Mouse (Mus musculus) forebrain, embryonic 12.5 days (tissue): Measurements from ENCODE around the gene Cd300ld4. TPM values are rescaled to one million over a fixed set of nuclear protein-coding genes. Genes with fewer than 3 reads are reported as not detected.
"Not testable (repeated sequence)": the region's sequence is repeated elsewhere in the genome, so short reads cannot be mapped to it uniquely, and the experiment has no call there.

Experiments used
- ATAC-seq: fragments of 200-750 bp; cut with Nextera tagmentation; 2 replicates; pipeline ENCODE4 v1.8.0; 2017; ENCODE audit warnings: moderate TSS enrichment; ENCODE audit not compliant: low FRiP score
- H3K27ac ChIP-seq: fragments of 300-500 bp; sonication (generic); 2 replicates; pipeline ENCODE4 v1.5.1; 2016; ENCODE audit warnings: mild to moderate bottlenecking
- H3K27me3 ChIP-seq: fragments of 300-500 bp; sonication (generic); 2 replicates; pipeline ENCODE4 v1.6.1; 2016; ENCODE audit warnings: mild to moderate bottlenecking
- H3K36me3 ChIP-seq: fragments of 300-500 bp; sonication (generic); replicated peaks from 2 replicates; pipeline ENCODE4 v1.6.1; 2016; ENCODE audit warnings: mild to moderate bottlenecking
- H3K4me1 ChIP-seq: fragments of 300-500 bp; sonication (generic); 2 replicates; pipeline ENCODE4 v1.6.1; 2016
- H3K4me2 ChIP-seq: fragments of 300-500 bp; sonication (generic); 2 replicates; pipeline ENCODE4 v1.6.1; 2016; ENCODE audit warnings: mild to moderate bottlenecking, moderate library complexity
- H3K4me3 ChIP-seq: fragments of 300-500 bp; sonication (generic); replicated peaks from 2 replicates; pipeline ENCODE4 v1.5.1; 2016; ENCODE audit warnings: mild to moderate bottlenecking
- H3K9ac ChIP-seq: fragments of 300-500 bp; sonication (generic); 2 replicates; pipeline ENCODE4 v1.6.1; 2016; ENCODE audit warnings: mild to moderate bottlenecking
- H3K9me3 ChIP-seq: fragments of 300-500 bp; sonication (generic); 2 replicates; pipeline ENCODE4 v1.6.1; 2016
- WGBS: fragments of 180-500 bp; shearing (Covaris S2); methylation state at CpG from one replicate; pipeline ENCODE4 v1.1.7; 2016; 5-methylcytosine and 5-hydroxymethylcytosine counted together
- polyA plus RNA-seq: library from polyadenylated mRNA; unstranded; fragments of >200 nt; fragmentation: Nextera tagmentation; extraction: Ambion mirVana; gene quantifications from 2 replicates; pipeline ENCODE4 v1.2.1, GENCODE M21; 2016

The Cd300ld4 gene
- polyA plus RNA-seq, 1 experiment from 2014 or later, result not detected

GRCm38 (mm10) chr11:115049282-115049895 lies 22.6 kb upstream of the Cd300ld4 start:
- H3K36me3 ChIP-seq, result no peaks in the 10 kb centered on the region
- no peak overlapping the region for H3K4me2 ChIP-seq
- H3K4me3 ChIP-seq, result no peak overlapping the region
- no peak overlapping the region for H3K27ac ChIP-seq
- peaks cover 11% of the 10 kb centered on the region; the same call in 1 of the 2 replicates for H3K27me3 ChIP-seq
- no peak for ATAC-seq
- no peaks in the 10 kb centered on the region for H3K9me3 ChIP-seq
- H3K9ac ChIP-seq, result no peak overlapping the region
- H3K4me1 ChIP-seq, result no peaks in the 10 kb centered on the region
- WGBS, result 46% methylated on average over 3 of the region's 3 CpGs

- H3K27ac ChIP-seq, result no peak within 1 kb of the TSS
- no peaks in the 10 kb centered on the region for H3K36me3 ChIP-seq
- H3K4me2 ChIP-seq, result no peak within 1 kb of the TSS
- WGBS, result 75% methylated on average over 2 of the region's 2 CpGs
- no peak within 1 kb of the TSS for H3K4me3 ChIP-seq
- no peaks in the 10 kb centered on the region for H3K9me3 ChIP-seq
- no peaks in the 10 kb centered on the region for H3K4me1 ChIP-seq
- H3K9ac ChIP-seq, result no peak within 1 kb of the TSS
- ATAC-seq, result no peak
- H3K27me3 ChIP-seq, result peaks cover 11% of the 10 kb centered on the region; the same call in 1 of the 2 replicates
These were observed 21.4 kb upstream of the Cd300ld4 start, which contains the start of gene Cd300ld3 for GRCm38 (mm10) chr11:115048259-115048658. Gene Cd300ld3, minus strand, starts transcription at chr11:115048409.

- no CpG with 5 or more reads among the region's 6 CpGs for WGBS
- H3K4me2 ChIP-seq, H3K4me3 ChIP-seq, H3K27me3 ChIP-seq, ATAC-seq, H3K9ac ChIP-seq, H3K36me3 ChIP-seq, H3K9me3 ChIP-seq, H3K4me1 ChIP-seq, H3K27ac ChIP-seq: not testable (repeated sequence)
These were observed 10.9 kb upstream of the Cd300ld4 start, which contains the start of gene Cd300ld5 for GRCm38 (mm10) chr11:115037669-115038068. Gene Cd300ld5, minus strand, starts transcription at chr11:115037769.

- H3K4me2 ChIP-seq, H3K36me3 ChIP-seq, H3K9me3 ChIP-seq, H3K27ac ChIP-seq, H3K4me1 ChIP-seq, H3K4me3 ChIP-seq, H3K9ac ChIP-seq, ATAC-seq, H3K27me3 ChIP-seq: not testable (repeated sequence)
- no CpG with 5 or more reads among the region's 7 CpGs for WGBS
These were observed 10.7 kb downstream of the Cd300ld4 start, which contains the start of gene Cd300ld2 for GRCm38 (mm10) chr11:115016093-115016492. Gene Cd300ld2, minus strand, starts transcription at chr11:115016193.

- Histone ChIP-seq H3K4me3 (no peak overlapping the region), H3K36me3 (no peaks in the 10 kb centered on the region), H3K27me3 (no peaks in the 10 kb centered on the region), H3K4me1 (no peaks in the 10 kb centered on the region), H3K9ac (no peak overlapping the region), H3K9me3 (no peaks in the 10 kb centered on the region), H3K27ac (no peak overlapping the region), H3K4me2 (no peak overlapping the region)
- no peak for ATAC-seq
- 90% methylated on average over 5 of the region's 5 CpGs for WGBS
These were observed 22.7 kb downstream of the Cd300ld4 start for GRCm38 (mm10) chr11:115004070-115004469.

- Histone ChIP-seq H3K27me3 (no peaks in the 10 kb centered on the region), H3K36me3 (no peaks in the 10 kb centered on the region), H3K9me3 (no peaks in the 10 kb centered on the region), H3K4me1 (no peaks in the 10 kb centered on the region), H3K9ac (no peak within 1 kb of the TSS), H3K4me2 (no peak within 1 kb of the TSS), H3K27ac (no peak within 1 kb of the TSS), H3K4me3 (no peak within 1 kb of the TSS)
- ATAC-seq, result no peak
- 86% methylated on average over 7 of the region's 7 CpGs for WGBS
These were observed 25.3 kb downstream of the Cd300ld4 start, which contains the start of gene Cd300c2 for GRCm38 (mm10) chr11:115001474-115002040. Gene Cd300c2, minus strand, starts transcription at chr11:115001880.

GRCm38 (mm10) chr11:114989793-114990192 lies 37.0 kb downstream of the Cd300ld4 start, which contains the start of gene Cd300ld:
Gene Cd300ld, minus strand, starts transcription at chr11:114989922.
- no peak within 1 kb of the TSS for H3K4me3 ChIP-seq
- H3K9me3 ChIP-seq, result no peaks in the 10 kb centered on the region
- H3K36me3 ChIP-seq, result no peaks in the 10 kb centered on the region
- no peaks in the 10 kb centered on the region for H3K4me1 ChIP-seq
- H3K4me2 ChIP-seq, result no peak within 1 kb of the TSS
- 86% methylated on average over 4 of the region's 4 CpGs for WGBS
- H3K9ac ChIP-seq, result no peak within 1 kb of the TSS
- no peak for ATAC-seq
- H3K27me3 ChIP-seq, result no peaks in the 10 kb centered on the region
- H3K27ac ChIP-seq, result no peak within 1 kb of the TSS

- peaks cover 21% of the 10 kb centered on the region for H3K9me3 ChIP-seq
- no peaks in the 10 kb centered on the region for H3K4me1 ChIP-seq
- H3K4me2 ChIP-seq, result no peak overlapping the region
- no peak overlapping the region for H3K4me3 ChIP-seq
- no peaks in the 10 kb centered on the region for H3K36me3 ChIP-seq
- no peak for ATAC-seq
- H3K27ac ChIP-seq, result no peak overlapping the region
- no peaks in the 10 kb centered on the region for H3K27me3 ChIP-seq
- H3K9ac ChIP-seq, result no peak overlapping the region
- WGBS, result 71% methylated on average over 4 of the region's 4 CpGs
These were observed 44.9 kb downstream of the Cd300ld4 start for GRCm38 (mm10) chr11:114981866-114982265.

- Histone ChIP-seq H3K36me3 (no peaks in the 10 kb centered on the region), H3K4me1 (no peaks in the 10 kb centered on the region), H3K9me3 (peaks cover 11% of the 10 kb centered on the region), H3K27me3 (no peaks in the 10 kb centered on the region), H3K4me2 (no peak overlapping the region), H3K27ac (no peak overlapping the region), H3K9ac (no peak overlapping the region), H3K4me3 (no peak overlapping the region)
- ATAC-seq, result no peak
- WGBS, result 86% methylated on average over 10 of the region's 10 CpGs
These were observed 54.1 kb downstream of the Cd300ld4 start for GRCm38 (mm10) chr11:114972726-114973125.

Other genes with a start within 250 kb of the Cd300ld4 start
- 41.6 and 44.8 TPM in 2 replicates for gene Btbd17, start 231.1 kb downstream of the Cd300ld4 start, polyA plus RNA-seq
- gene Gpr142, start 228.1 kb downstream of the Cd300ld4 start, polyA plus RNA-seq, result not detected in 2 replicates
- 8.4 and 10.8 TPM in 2 replicates for gene Gprc5c, start 175.9 kb downstream of the Cd300ld4 start, polyA plus RNA-seq
- gene Cd300a, start 137.0 kb downstream of the Cd300ld4 start, polyA plus RNA-seq, result 0.44 and 0.68 TPM in 2 replicates
- not detected in 2 replicates for gene Cd300lb, start 92.6 kb downstream of the Cd300ld4 start, polyA plus RNA-seq
- not detected in 2 replicates for gene Cd300c, start 57.9 kb downstream of the Cd300ld4 start, polyA plus RNA-seq
- gene Cd300ld, start 37.1 kb downstream of the Cd300ld4 start, polyA plus RNA-seq, result 0.10 TPM in 1 of 2 replicates, not detected in the other
- 0.47 and 0.96 TPM in 2 replicates for gene Cd300c2, start 25.1 kb downstream of the Cd300ld4 start, polyA plus RNA-seq
- gene Cd300ld2, start 10.8 kb downstream of the Cd300ld4 start, polyA plus RNA-seq, result not detected in 2 replicates
- gene Cd300ld5, start 10.8 kb upstream of the Cd300ld4 start, polyA plus RNA-seq, result not detected in 2 replicates
- gene Cd300ld3, start 21.4 kb upstream of the Cd300ld4 start, polyA plus RNA-seq, result not detected in 2 replicates
- not detected in 2 replicates for gene Cd300e, start 35.2 kb upstream of the Cd300ld4 start, polyA plus RNA-seq
- 0.80 and 1.2 TPM in 2 replicates for gene Rab37, start 64.4 kb upstream of the Cd300ld4 start, polyA plus RNA-seq
- 0.19 TPM in 1 of 2 replicates, not detected in the other for gene Cd300lf, start 107.0 kb upstream of the Cd300ld4 start, polyA plus RNA-seq
- 31.3 and 32.2 TPM in 2 replicates for gene Slc9a3r1, start 136.3 kb upstream of the Cd300ld4 start, polyA plus RNA-seq
- gene Tmem104, start 160.5 kb upstream of the Cd300ld4 start, polyA plus RNA-seq, result 7.9 and 8.4 TPM in 2 replicates
- 16.0 and 16.6 TPM in 2 replicates for gene Nat9, start 160.8 kb upstream of the Cd300ld4 start, polyA plus RNA-seq
- 0.08 TPM in 1 of 2 replicates, not detected in the other for gene Grin2c, start 240.2 kb upstream of the Cd300ld4 start, polyA plus RNA-seq